Mouse (Mus musculus) thymus, postnatal 10 days (tissue): ENCODE measurements around the gene Trpm8.

Experiments used
- DNase-seq, 2 experiments: peaks; one replicate each; pipeline ENCODE4 v3.0.0; 2021; ENCODE audit warnings: low spot score in 2 of 2

Trpm8 gene

GRCm38 (mm10) chr1:88277098-88277817 lies at the start of gene Trpm8, which contains the start of gene Hjurp:
Trpm8 (plus strand) TSS chr1:88277661.
Hjurp (minus strand) TSS chr1:88277633.
- DNase-seq: peak; percentile 100

DNA sequence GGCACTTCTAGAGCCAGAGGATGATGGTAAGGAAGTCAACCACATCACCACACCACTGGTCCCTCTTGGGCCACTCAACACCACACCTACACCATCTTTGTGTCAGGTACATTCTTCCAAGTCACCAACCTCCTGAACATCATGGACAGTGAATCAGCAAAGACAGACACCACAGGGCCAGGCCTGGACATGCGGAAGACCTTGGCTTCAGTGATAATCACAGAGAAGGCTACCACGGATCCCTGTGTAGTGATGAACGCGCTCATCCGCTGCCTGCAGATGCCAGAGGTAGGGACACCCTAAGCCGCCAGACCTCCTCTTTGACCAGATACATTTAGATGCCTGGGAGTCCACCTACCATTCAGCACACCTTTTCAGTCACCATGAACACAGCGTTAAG lies 49.3 kb upstream of the Trpm8 start:
- peak in 1 of 2 experiments; percentile 3 for DNase-seq

DNA sequence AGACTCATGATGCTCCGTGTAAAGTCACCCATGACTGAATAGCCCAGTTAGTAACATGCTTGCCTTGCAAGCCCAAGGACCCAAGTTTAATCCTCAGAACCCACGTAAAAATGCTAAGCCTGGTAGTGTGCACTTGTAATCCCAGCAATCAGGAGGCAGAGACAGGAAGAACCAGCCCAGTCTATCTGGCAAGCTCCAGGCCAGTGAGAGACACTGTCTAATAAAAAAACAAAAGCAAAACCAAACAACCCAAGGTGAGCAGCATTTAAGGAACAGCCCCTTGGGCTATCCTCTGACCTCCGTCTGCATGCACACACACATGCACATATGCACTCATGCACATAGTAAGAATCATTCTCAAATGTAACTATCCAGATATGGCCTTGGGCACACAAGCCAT lies 47.9 kb upstream of the Trpm8 start:
- DNase-seq: no peak

DNA sequence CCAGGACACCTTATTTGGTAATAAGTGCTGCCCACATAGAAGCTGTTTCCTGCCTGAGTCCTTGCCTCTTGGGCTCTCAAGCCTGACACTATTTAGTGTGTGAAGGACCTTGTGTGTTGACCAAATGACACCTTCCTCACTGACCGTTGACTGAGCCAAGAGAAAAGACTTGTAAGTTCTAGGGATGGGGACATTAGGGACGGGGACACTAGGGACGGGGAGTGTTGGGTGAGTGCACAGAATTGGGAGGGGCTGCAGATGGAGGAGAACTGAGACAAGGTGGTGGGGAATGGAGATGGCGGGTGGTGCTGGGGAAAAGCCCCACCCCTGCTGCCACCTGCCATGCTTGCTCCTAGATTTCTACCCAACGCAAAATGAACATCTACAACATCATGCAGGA lies 47.5 kb upstream of the Trpm8 start:
- DNase-seq: no peak

- no peak for DNase-seq
Measured at GRCm38 (mm10) chr1:88230421-88230820, 47.0 kb upstream of the Trpm8 start.

GRCm38 (mm10) chr1:88230981-88231802 lies 46.3 kb upstream of the Trpm8 start:
- DNase-seq: no peak

DNA sequence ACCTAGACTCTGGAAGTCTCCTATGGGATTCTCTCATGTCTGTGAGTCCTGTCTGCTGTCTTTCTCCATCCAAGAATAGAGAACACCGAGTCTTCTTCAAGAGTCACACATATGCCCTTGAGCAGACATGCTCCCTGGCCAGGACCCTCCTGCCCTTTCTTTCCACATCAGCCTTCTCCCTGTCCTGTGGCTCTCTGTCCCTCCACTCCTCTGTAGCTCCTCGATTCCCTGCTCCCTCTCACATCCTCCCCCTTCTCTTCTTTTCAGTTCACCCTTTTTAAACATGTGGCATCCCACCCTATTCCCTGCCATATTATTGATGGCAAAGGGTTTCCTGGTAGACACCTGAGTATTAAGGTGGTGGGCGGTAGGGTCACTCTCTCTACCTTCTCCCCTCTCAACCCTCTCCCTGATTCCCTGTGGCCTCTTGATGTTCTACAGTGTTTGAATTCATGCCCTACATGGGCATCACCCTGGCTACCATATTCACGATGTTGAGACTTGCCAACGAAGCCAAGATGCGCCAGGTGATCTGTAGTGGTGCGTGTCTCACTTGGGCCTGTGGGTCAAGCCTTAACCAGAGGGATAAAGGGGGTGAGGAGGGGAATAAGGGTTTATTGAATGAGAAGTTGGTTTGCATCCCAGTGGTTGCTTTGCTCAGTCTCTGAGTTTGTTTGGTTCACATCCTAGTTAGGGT lies 45.5 kb upstream of the Trpm8 start:
- no peak for DNase-seq

- DNase-seq: no peak
Measured at GRCm38 (mm10) chr1:88232664-88233380, 44.6 kb upstream of the Trpm8 start.

- DNase-seq: no peak
Measured at GRCm38 (mm10) chr1:88233421-88234247, 43.8 kb upstream of the Trpm8 start.

DNA sequence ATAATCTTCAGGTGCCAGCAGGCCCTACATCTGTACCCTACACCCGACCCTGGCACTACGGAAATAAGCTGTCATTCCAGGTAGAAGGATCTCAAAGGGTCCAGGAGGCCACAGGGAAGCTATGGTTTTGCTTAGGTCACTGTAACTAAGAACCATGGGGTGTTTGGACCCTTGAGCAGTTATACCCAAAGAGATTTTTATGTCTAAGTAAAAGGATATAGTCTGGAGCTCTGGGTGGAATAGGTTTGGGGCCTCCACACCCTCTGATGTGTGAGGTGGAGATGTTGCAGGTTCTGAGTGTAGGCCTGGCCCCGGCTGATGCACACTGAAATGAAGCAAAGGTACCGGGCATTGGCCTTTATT lies 43.2 kb upstream of the Trpm8 start:
- DNase-seq: no peak

GRCm38 (mm10) chr1:88234646-88235045 lies 42.8 kb upstream of the Trpm8 start:
- DNase-seq: no peak

DNA sequence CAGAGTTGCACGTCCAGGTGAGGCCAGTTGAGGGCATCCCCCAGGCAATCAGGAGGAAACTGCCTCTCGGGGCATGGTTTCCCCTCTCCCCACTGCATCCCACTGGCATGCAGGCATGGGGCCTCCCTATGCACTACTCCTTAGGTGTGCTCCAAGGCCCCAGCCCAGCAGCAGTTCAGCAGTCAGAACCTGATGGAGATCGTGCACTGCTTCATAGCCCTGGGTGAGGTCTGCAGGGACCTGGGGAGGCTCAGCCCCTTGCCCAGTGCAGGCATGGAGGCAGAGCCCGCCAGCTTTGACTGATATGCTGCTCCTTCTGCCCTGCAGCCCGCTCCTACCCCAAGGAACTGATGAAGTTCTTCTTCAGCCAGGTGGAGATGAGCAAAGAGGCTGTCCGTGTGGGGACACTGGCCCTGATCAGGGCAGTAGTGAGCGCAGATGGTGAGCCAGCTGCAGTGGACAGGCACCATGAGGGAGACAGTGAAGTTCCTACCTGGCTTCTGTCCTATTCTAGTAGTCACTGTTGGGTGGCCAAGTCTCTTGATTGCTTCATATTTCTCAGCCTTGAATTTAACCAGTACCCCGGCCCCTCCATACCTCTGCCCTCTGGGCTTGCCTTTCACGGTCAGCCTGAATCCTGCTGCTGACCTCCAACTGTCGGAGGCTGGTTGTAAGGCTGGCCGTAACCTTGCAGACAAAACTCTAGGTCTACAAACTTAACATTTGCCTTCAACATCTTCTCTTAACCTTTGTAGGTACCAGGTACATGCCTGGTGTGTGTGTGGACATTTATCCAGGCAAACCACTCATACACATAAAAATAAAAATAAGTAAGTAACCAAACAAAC lies 42.2 kb upstream of the Trpm8 start:
- no peak for DNase-seq

- DNase-seq: no peak
Measured at GRCm38 (mm10) chr1:88235894-88236415, 41.5 kb upstream of the Trpm8 start.

- DNase-seq: no peak
Measured at GRCm38 (mm10) chr1:88237311-88237710, 40.1 kb upstream of the Trpm8 start.

DNA sequence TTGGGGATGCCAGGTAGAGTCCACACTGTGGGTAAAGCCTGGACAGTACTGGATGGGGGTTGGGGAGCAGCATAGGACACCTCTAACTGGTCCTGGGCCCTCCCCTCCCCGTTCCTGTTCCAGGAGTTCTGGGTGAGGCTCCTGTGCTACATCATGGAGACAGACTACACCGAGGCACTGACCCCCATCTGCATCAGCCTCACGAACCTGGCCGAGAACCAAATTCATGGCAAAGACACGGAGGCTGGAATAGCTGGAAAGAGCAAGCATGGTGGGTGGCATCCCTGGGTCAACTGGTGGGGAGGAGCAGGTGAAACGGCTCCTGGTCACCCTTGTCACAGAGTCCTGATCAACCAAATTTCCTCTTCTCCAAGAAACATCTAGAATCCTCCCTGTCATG lies 38.7 kb upstream of the Trpm8 start:
- no peak for DNase-seq

- no peak for DNase-seq
Measured at GRCm38 (mm10) chr1:88240072-88240471, 37.4 kb upstream of the Trpm8 start.

DNA sequence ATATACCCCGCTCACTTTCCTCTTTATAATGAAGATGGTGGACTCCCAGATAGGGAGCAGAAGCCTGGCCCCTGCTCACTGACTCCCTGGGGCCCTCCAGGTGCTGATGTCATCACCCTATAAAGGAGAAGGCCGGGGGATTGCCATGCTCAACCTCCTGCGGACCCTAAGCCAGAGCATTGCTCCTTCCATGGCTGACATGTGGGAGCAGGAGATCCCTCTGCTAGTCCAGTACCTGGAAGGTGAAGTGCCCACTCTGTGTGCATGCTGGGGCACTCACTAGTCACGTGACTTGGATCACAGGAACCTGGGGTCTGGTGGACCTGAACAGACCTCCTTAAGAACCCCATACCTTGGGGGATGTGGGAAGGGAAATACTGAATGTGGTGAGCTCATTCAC lies 36.9 kb upstream of the Trpm8 start:
- no peak for DNase-seq

DNA sequence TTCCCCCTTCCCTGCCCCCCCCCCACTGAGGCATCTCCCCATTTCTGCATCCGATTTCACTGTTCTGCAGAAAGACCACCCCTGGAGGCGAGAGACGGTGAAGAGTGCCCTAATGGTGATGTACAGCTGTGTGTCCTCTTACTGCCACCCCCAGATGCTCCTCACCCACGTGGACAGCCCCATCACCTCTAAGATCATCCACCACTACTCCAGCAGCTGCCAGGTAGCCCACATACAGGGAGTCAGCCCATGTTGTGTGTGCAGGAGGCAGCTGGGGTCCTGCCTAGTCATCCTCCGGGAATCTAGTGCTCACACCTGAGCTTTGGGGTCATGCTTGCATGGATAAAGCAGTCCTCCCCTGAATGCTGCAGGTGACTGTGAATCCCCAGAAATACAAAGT lies 33.6 kb upstream of the Trpm8 start:
- DNase-seq: no peak

DNA sequence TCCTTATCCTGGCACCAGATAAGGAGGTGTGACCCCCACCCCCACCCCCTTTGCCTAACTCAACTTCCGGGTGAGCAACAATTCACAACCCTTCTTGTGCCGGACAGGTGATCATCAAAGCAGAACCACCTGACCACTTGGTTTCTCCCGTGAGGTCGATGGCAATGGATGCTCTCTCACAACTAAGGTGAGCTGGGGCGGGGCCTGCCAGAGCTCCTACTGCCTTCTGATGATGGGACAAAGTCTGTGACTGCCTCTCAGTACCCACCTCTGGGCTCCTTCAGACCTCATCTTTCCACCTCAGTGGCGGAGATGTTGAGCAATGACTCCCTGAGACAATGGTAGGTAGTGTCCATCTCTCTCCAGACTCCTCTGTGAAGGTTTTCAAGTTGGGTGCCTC lies 31.6 kb upstream of the Trpm8 start:
- no peak for DNase-seq

- no peak for DNase-seq
Measured at GRCm38 (mm10) chr1:88246386-88246785, 31.1 kb upstream of the Trpm8 start.
